In the genomic region with DNA sequence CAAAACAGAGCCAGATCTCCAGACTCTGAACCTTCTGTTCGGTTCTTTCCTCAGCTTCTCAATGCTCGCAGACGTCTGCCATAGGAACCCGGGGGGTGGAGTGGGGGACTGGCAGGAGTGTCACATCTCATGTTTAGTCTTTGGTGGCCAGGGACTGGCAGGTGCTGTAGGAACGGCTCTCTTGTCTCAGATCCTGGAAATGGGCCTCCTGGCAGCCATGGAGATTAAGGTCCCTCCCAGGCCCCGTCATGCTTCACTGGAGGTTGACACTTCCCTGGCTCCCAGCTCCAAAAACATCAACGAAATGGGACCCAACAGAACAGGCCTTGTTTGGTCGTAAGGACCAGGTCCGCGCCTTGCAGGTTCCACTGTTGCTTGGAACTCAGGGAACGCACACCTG, we compare ENCODE assay signal across 32 mouse cellular contexts. TPM values are rescaled to one million over a fixed set of nuclear protein-coding genes. Genes with fewer than 3 reads are reported as not detected.
A peak's percentile ranks its signal among the peaks of the same experiment; 100 is the strongest.
DNase-seq lines count a peak whose midpoint lies in the region; ATAC-seq lines count a peak whose summit lies in the region.
"Had no signal": no experiment of that assay in that cellular context is flagged by ENCODE, and none has a peak within 500 bp of the region (broad histone marks: within the 10 kb centered on the region; RNA-seq: fewer than 3 reads in every experiment).

No protein-coding gene starts in this region.

- H3K4me2 ChIP-seq in kidney, embryonic 15.5 days: no peak overlapping the region
- no peak overlapping the region for H3K4me2 ChIP-seq in kidney, embryonic 16.5 days (replicated peaks; ENCODE audit: low read depth, low read length)
- no peak overlapping the region for H3K4me2 ChIP-seq in lung, embryonic 16.5 days (ENCODE audit: low read depth, low read length)
- H3K4me2 ChIP-seq: embryonic facial prominence, embryonic 13.5 days; forebrain, embryonic 12.5 days; forebrain, embryonic 15.5 days; heart, embryonic 13.5 days; hindbrain, embryonic 14.5 days had no signal

- peak overlapping the region; percentile 16; the same call in 1 of the 2 replicates for H3K27ac ChIP-seq in heart, embryonic 10.5 days
- 0 out of 2 replicates have a peak overlapping the region, but pooled peaks have one; percentile 7 for H3K27ac ChIP-seq in kidney, embryonic 15.5 days
- no peak overlapping the region for H3K27ac ChIP-seq in kidney, embryonic 16.5 days (ENCODE audit: low read length)
- no peak overlapping the region for H3K27ac ChIP-seq in lung, embryonic 16.5 days (ENCODE audit: low read length)
- H3K27ac ChIP-seq: forebrain, embryonic 12.5 days; forebrain, embryonic 15.5 days; heart, embryonic 13.5 days; hindbrain, embryonic 14.5 days; hindbrain, postnatal 0 days had no signal

- H3K27me3 ChIP-seq in heart, embryonic 10.5 days (ENCODE audit: insufficient read depth, poor library complexity, severe bottlenecking): peaks cover 6% of the 10 kb centered on the region; the same call in 1 of the 2 replicates
- H3K27me3 ChIP-seq in kidney, embryonic 15.5 days: no peaks in the 10 kb centered on the region
- H3K27me3 ChIP-seq in kidney, embryonic 16.5 days (ENCODE audit: insufficient read depth, low read length): no peaks in the 10 kb centered on the region
- no peaks in the 10 kb centered on the region for H3K27me3 ChIP-seq in lung, embryonic 16.5 days (ENCODE audit: control insufficient read depth, insufficient read depth, low read depth, low read length)
- H3K27me3 ChIP-seq: embryonic facial prominence, embryonic 13.5 days; forebrain, embryonic 12.5 days; forebrain, embryonic 15.5 days; Patski had no signal

- H3K4me3 ChIP-seq in heart, embryonic 10.5 days: no peak overlapping the region
- H3K4me3 ChIP-seq in kidney, embryonic 15.5 days (replicated peaks): no peak overlapping the region
- no peak overlapping the region for H3K4me3 ChIP-seq in kidney, embryonic 16.5 days (ENCODE audit: low read length)
- no peak overlapping the region for H3K4me3 ChIP-seq in lung, embryonic 16.5 days (ENCODE audit: low read length)
- H3K4me3 ChIP-seq: embryonic facial prominence, embryonic 10.5 days; embryonic facial prominence, embryonic 13.5 days; erythroblast, embryonic 14.5 days; forebrain, embryonic 12.5 days; forebrain, embryonic 15.5 days; heart, embryonic 13.5 days had no signal

- no peak overlapping the region for H3K9ac ChIP-seq in kidney, embryonic 15.5 days
- no peak overlapping the region for H3K9ac ChIP-seq in kidney, embryonic 16.5 days (replicated peaks; ENCODE audit: low read length)
- peak overlapping the region; percentile 24; the same call in 1 of the 2 replicates for H3K9ac ChIP-seq in lung, embryonic 16.5 days (ENCODE audit: low read length)
- H3K9ac ChIP-seq: embryonic facial prominence, embryonic 13.5 days; forebrain, embryonic 12.5 days; forebrain, embryonic 15.5 days; heart, embryonic 13.5 days; hindbrain, embryonic 14.5 days had no signal

- no peaks in the 10 kb centered on the region for H3K36me3 ChIP-seq in heart, embryonic 10.5 days
- no peaks in the 10 kb centered on the region for H3K36me3 ChIP-seq in kidney, embryonic 15.5 days
- H3K36me3 ChIP-seq in kidney, embryonic 16.5 days (ENCODE audit: insufficient read depth, low read length): no peaks in the 10 kb centered on the region
- no peaks in the 10 kb centered on the region for H3K36me3 ChIP-seq in lung, embryonic 16.5 days (ENCODE audit: control insufficient read depth, insufficient read depth, low read length)
- H3K36me3 ChIP-seq: embryonic facial prominence, embryonic 10.5 days; embryonic facial prominence, embryonic 13.5 days; forebrain, embryonic 12.5 days; forebrain, embryonic 15.5 days; G1E; heart, embryonic 13.5 days had no signal

- no peak for ATAC-seq in kidney, embryonic 15.5 days (replicated peaks; ENCODE audit: low FRiP score)
- ATAC-seq in kidney, embryonic 16.5 days (ENCODE audit: low FRiP score, low TSS enrichment): no peak
- no peak for ATAC-seq in lung, embryonic 16.5 days (ENCODE audit: low read depth)
- ATAC-seq: forebrain, embryonic 15.5 days; hindbrain, postnatal 0 days; Patski had no signal

- DNase-seq in heart, embryonic 10.5 days (ENCODE audit: low spot score): no peak
- DNase-seq in heart, postnatal 25 days (ENCODE audit: low spot score): no peak
- DNase-seq in lung, postnatal 25 days (ENCODE audit: low spot score): no peak
- DNase-seq in right cerebral cortex, postnatal 14 days: no peak
- DNase-seq: adrenal gland, postnatal 10 days; adrenal gland, postnatal 36 days; B cell, adult 2 months; cerebellum, adult 2 months; cerebellum, adult 9-11 months; cerebellum, postnatal 36 days; embryo, embryonic 11 days; gastrocnemius, postnatal 25 days; heart, adult 18-20 months; heart, postnatal 14 days had no signal

- no peaks in the 10 kb centered on the region for H3K9me3 ChIP-seq in heart, embryonic 10.5 days
- H3K9me3 ChIP-seq in kidney, embryonic 15.5 days (replicated peaks): no peaks in the 10 kb centered on the region
- H3K9me3 ChIP-seq in kidney, embryonic 16.5 days (ENCODE audit: low read length): no peaks in the 10 kb centered on the region
- H3K9me3 ChIP-seq in lung, embryonic 16.5 days (ENCODE audit: control insufficient read depth, low read length): no peaks in the 10 kb centered on the region
- H3K9me3 ChIP-seq: embryonic facial prominence, embryonic 10.5 days; embryonic facial prominence, embryonic 13.5 days; forebrain, embryonic 12.5 days; forebrain, embryonic 15.5 days; G1E; heart, embryonic 13.5 days had no signal

- intact Hi-C loops in heart, postnatal 25 days (cut with DNase I): no loop called here

- H3K4me1 ChIP-seq in heart, embryonic 10.5 days: peaks cover 15% of the 10 kb centered on the region; the same call in 1 of the 2 replicates
- peaks cover 53% of the 10 kb centered on the region for H3K4me1 ChIP-seq in kidney, embryonic 15.5 days
- H3K4me1 ChIP-seq in kidney, embryonic 16.5 days (ENCODE audit: insufficient read depth, low read length): peaks cover 32% of the 10 kb centered on the region
- peaks cover 20% of the 10 kb centered on the region for H3K4me1 ChIP-seq in lung, embryonic 16.5 days (replicated peaks; ENCODE audit: control insufficient read depth, insufficient read depth, low read length)
- H3K4me1 ChIP-seq: forebrain, embryonic 12.5 days; forebrain, embryonic 15.5 days had no signal

- WGBS in heart, embryonic 10.5 days: 73% methylated on average over 11 of the region's 11 CpGs
- 52% methylated on average over 11 of the region's 11 CpGs for WGBS in kidney, embryonic 15.5 days
- WGBS in kidney, embryonic 16.5 days: 42% methylated on average over 11 of the region's 11 CpGs
- 70% methylated on average over 11 of the region's 11 CpGs for WGBS in lung, embryonic 16.5 days

RNA-seq across cellular contexts. Expression of gene Fam131c, which starts 19.4 kb away (rescaled TPM):
- polyA plus RNA-seq in heart, embryonic 10.5 days (2016; fragmentation: Nextera tagmentation; extraction: Ambion mirVana): 0.62 and 1.2 TPM in 2 replicates
- under 1 TPM; 0.42 to 0.73 TPM for total RNA-seq in heart, postnatal 25 days (2021)
- 2.0 and 2.4 TPM in 2 replicates for polyA plus RNA-seq in kidney, embryonic 15.5 days (2015; fragmentation: Nextera tagmentation; extraction: Ambion mirVana)
- 3.0 and 3.1 TPM in 2 replicates for polyA plus RNA-seq in kidney, embryonic 16.5 days (2015; fragmentation: Nextera tagmentation; extraction: Ambion mirVana)
- polyA plus RNA-seq in lung, embryonic 16.5 days (2015; fragmentation: Nextera tagmentation; extraction: Ambion mirVana): 3.3 and 3.6 TPM in 2 replicates
- total RNA-seq: CH12.LX; G1E; hematopoietic stem cell, adult 5-6 weeks had no signal
- polyA plus RNA-seq: erythroblast, embryonic 14.5 days; G1E had no signal

RNA-seq across cellular contexts. Expression of gene Epha2, which starts 47.6 kb away (rescaled TPM):
- 5.2 and 6.3 TPM in 2 replicates for polyA plus RNA-seq in heart, embryonic 10.5 days (2016; fragmentation: Nextera tagmentation; extraction: Ambion mirVana)
- 1 to 10 TPM; 6.8 to 7.7 TPM for total RNA-seq in heart, postnatal 25 days (2021)
- 6.8 and 7.1 TPM in 2 replicates for polyA plus RNA-seq in kidney, embryonic 15.5 days (2015; fragmentation: Nextera tagmentation; extraction: Ambion mirVana)
- polyA plus RNA-seq in kidney, embryonic 16.5 days (2015; fragmentation: Nextera tagmentation; extraction: Ambion mirVana): 8.3 and 8.6 TPM in 2 replicates
- 11.6 and 11.8 TPM in 2 replicates for polyA plus RNA-seq in lung, embryonic 16.5 days (2015; fragmentation: Nextera tagmentation; extraction: Ambion mirVana)
- total RNA-seq: G1E; hematopoietic stem cell, adult 5-6 weeks had no signal
- polyA plus RNA-seq: erythroblast, embryonic 14.5 days; G1E had no signal

RNA-seq across cellular contexts. Expression of gene Clcnka, which starts 49.9 kb away (rescaled TPM):
- 0.11 and 0.44 TPM in 2 replicates for polyA plus RNA-seq in heart, embryonic 10.5 days (2016; fragmentation: Nextera tagmentation; extraction: Ambion mirVana)
- total RNA-seq in heart, postnatal 25 days (2021): not detected
- 7.6 and 8.5 TPM in 2 replicates for polyA plus RNA-seq in kidney, embryonic 15.5 days (2015; fragmentation: Nextera tagmentation; extraction: Ambion mirVana)
- 14.7 and 17.8 TPM in 2 replicates for polyA plus RNA-seq in kidney, embryonic 16.5 days (2015; fragmentation: Nextera tagmentation; extraction: Ambion mirVana)
- polyA plus RNA-seq in lung, embryonic 16.5 days (2015; fragmentation: Nextera tagmentation; extraction: Ambion mirVana): 0.24 and 0.28 TPM in 2 replicates
- total RNA-seq: adrenal gland, adult 18-20 months; adrenal gland, postnatal 10 days; adrenal gland, postnatal 36 days; CH12.LX; G1E; gastrocnemius, adult 8-10 months; heart, adult 18-20 months; heart, postnatal 14 days; hematopoietic stem cell, adult 5-6 weeks had no signal
- polyA plus RNA-seq: cerebellum, adult 2 months; cortical plate, adult 2 months; erythroblast, embryonic 14.5 days; forebrain, embryonic 12.5 days; forebrain, embryonic 15.5 days; G1E; heart, embryonic 13.5 days had no signal

Comparison
In these comparisons a context has a peak if more than half of its experiments do, and no peak if none do; other contexts are left out.
1. H3K27ac ChIP-seq: peak in heart, embryonic 10.5 days (single experiment) and kidney, embryonic 15.5 days (single experiment); none in kidney, embryonic 16.5 days (single experiment) and lung, embryonic 16.5 days (single experiment).